Mouse (Mus musculus) hindlimb bud, embryonic 11.5 days (tissue): ENCODE data around the gene Dpp3.
A peak's percentile ranks its signal among the peaks of the same experiment; 100 is the strongest.
"Not testable (repeated sequence)": the region's sequence is repeated elsewhere in the genome, so short reads cannot be mapped to it uniquely, and the experiment has no call there.

Source experiments
- DNase-seq: peaks from one replicate; pipeline ENCODE4 v3.0.0-alpha.2; 2012; ENCODE audit warnings: low read depth, low spot score; ENCODE audit errors: extremely low spot score

Dpp3 gene

DNA sequence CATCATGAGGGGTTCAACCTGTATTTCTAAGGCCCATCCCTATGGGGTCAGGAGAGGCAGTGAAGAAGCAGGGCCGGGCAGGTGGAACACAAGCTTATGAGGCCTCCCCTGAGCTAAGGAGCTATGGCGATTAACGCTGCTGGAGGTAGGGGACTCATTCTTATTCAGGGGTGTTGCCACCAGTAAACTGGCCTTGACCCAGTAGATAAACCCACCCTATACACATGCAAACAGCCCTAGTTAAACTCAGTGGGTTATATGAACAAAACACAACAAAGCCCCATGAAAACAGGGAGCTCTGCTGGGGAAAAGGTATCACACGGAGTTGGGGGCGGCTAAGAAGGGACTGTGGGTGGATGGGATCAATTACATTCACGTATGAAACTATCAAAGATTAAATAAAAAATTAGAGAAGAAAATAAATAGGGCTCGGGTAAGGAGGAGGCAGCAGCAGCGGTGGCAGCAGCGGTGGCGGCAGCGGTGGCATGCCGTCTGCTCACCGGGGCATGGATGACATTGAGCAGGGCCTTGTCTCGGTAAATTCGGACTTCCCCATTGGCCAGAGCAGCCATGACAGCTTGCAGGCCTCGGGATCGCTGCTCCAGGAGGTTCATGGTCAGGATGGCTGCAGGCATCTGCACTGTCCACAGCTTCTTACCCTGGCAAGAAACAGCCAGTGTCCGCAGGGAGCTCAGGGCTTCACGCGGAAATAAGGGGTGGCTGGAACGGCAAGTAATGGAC lies 31.1 kb downstream of the Dpp3 start:
- no peak for DNase-seq

DNA sequence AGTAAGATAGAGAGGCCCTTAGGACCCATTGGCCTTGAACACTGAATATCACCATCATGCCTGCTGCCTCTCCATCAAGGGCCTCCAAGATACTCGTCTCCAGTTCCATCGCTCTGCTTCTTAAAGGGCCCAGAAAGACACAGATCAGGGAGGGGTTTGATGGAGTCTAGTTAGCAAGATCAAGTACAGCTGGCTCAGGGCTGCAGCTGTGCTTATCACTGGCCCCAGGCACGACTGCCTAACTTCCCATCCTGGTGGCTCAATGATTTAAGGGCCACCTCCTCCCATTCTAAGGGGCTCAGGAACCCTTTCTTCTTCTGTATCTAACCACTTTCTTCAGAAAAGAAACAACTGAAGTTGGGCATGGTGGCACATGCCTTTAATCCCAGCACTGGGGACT lies 36.3 kb downstream of the Dpp3 start:
- DNase-seq, result no peak

DNA sequence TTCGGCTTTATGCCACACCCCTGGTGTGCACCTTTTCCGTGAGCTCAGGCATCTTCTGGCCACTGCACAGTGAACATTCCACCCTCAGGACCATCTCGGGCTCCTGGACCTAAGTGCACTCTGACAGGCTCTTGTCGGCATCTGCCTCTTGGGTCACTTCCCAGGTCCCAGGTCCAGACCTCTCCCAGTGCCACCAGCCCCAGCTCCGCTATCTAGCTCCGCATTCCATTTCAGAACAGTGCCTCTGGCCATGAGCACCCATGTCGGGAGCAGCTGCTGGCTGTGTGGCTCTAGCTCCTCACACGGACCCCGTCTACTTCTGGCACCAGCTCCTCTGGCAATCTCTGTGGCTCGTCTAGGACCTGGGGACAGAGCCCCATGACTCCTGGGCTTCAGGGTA lies 38.3 kb downstream of the Dpp3 start:
- no peak for DNase-seq

DNA sequence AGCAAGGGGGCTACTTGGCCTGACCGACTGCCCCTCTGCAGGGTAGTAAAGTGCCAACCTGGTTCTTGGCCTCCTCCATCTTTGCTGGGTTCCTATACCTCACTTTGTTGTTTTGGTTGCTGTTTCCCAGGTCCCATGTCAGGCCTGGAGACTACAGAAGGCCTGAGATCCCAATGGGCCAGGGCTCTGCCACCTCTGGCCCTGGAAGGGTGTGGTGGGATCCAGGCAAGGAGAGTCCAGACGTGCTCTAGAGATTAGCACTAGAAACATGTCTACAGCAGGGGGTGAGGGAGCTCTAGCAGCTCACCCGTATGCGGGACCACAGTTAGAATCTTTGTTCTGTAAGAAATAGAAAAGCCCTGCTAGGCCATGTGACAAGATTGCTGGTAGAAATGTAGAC lies 44.1 kb downstream of the Dpp3 start:
- no peak for DNase-seq

DNA sequence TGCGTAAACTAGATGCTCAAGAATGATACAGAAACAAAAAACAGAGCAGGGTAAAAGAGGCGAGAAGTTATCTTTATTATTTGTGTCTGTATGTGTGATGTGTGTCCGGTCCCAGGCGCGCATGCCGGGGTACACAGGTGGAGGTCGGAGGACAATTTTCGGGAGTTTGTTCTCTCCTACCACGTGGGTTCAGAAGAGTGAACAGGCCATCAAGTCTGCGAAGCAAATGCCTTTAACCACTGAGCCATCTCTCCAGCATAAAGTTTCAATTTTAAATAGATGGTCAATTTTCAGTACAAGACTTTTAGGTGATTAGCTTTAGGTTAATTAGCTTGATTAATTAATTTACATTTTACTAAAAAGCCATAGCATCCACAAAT lies 48.8 kb downstream of the Dpp3 start:
- no peak for DNase-seq

DNA sequence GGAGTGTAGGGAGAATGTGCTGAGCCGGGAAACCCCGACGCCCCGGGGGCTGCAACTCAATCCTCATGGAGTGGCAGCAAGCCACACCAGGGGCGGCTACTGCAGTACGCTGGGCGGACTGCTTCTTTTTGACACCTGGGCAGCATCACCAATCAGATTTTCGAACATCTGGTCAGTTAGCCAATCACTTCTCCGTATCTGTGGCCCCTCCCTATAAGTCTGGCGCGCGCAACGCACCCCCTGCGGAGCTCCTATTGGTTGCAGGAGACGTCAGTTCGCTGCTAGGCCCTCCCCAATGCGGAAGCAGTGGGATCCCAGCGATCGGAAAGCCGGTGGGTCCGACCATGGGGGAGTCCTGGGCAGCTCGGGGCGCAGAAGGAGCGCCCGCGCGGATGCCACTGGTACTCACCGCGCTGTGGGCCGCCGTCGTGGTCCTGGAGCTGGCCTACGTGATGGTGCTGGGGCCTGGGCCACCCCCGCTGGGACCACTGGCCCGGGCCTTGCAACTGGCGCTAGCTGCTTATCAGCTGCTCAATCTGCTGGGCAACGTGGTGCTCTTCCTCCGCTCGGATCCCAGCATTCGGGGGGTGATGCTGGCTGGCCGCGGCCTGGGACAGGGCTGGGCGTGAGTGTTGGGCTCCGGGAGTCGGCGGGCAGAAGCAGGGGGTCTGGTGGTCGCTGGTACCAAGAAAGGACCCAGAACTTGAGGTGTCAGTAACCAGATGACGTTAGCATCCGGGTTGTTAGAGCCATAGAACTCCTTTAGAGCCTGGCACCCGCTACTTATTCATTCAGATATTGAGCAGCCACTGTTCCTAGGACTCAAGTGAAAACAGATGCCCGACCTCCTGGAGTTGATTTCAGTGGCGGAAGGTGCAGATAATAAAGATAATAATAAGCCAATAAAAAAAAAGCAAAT lies 49.4 kb downstream of the Dpp3 start, which contains the start of gene Zdhhc24:
Gene Zdhhc24, plus strand, starts transcription at position 264 of the 919 bp plus-strand sequence.
- DNase-seq, result peak; percentile 76

DNA sequence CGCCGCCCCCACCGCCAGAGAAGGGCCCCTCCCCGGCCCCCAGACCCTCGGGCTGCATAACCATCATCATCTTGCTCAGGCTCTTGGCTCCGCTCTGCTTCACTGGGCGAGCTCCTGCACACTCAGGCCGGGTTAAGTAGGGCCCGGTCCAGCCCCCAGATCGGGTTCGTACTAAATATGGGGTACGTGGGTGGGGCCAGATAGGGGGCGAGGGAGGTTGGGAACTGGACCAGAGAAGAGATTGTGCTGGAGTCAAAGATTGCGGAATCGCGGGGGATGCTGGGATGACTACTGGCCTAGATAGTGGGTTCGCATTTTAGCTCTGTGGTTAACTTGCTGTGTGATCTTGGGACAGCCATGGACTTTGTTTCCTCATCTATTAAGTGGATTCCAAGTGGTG lies 50.3 kb downstream of the Dpp3 start, which contains the start of gene Actn3:
Gene Actn3, minus strand, starts transcription at position 125 of the 400 bp plus-strand sequence.
- no peak for DNase-seq

DNA sequence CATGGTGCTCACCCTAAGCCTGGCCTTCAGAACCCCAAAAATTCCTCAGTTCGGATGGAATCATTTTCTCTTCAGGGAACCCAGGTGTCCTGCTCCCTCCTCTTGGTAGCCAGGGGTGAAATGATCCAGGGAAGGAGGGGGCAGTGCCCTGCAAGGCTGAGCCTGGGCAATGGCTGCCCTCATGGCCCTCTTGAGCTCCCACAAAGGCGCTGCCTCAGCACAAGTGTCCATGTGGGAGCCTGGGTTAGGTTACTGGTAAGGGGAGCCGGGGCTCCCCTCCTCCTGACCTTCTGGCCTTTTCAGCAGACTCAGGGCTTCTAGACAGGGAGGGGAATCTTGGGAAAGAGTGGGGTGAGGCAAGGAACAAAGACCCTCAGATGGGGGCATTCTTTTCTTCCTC lies 51.3 kb downstream of the Dpp3 start:
- no peak for DNase-seq

DNA sequence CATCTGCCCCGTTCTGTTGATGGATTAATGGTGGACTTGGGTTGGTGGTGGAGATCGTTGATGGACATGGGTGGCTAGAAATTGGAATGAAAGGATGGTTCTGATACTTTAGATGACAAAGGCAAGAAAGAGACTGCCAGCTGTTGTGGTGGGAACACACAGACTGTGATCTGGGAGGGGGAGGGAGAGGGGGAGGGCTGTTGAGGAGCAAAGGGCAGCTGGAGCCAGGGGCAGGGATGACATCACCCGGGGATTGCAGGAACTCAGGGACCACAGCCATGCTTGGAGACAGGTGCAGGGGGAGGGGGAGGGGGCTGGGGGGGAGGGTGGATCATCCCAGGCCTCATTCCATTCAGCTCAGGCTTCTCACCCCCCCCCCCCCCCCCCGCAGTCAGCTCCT lies 51.8 kb downstream of the Dpp3 start:
- no peak for DNase-seq

DNA sequence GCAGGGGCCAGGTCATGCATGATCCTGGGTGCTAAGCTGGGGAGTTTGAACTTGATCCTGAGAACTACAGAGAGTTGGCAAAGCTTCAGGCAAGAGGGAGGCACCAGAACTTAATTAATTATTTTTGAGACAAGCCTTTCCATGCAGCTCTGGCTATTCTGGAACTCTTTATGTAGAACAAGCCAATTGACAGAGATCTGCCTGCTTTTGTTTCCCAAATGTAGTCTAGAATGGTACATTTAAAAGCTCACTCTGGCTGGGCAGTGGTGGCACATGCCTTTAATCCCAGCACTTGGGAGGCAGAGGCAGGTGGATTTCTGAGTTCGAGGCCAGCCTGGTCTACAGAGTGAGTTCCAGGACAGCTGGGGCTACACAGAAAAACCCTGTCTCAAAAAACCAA lies 53.5 kb downstream of the Dpp3 start:
- not testable (repeated sequence) for DNase-seq

DNA sequence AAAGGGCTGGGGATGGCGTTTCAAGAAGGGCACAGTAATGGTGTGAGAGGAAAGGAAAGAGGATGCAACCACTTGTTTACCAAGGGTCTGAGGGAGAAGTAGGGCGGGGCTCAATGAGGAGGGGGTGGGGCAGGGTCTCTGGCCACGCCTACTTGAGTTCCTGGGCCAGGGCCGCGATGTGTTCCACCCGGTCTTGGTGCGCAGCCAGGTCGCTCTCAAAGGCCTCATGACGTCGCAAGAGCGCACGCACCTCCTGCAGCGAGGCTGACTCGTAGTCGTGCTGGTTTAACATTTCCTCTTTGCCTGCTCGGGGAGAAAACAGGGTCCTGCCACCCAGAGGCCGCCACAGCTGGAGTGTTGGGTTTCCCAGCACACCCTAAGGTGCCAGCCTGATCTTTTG lies 62.9 kb downstream of the Dpp3 start:
- DNase-seq, result no peak

DNA sequence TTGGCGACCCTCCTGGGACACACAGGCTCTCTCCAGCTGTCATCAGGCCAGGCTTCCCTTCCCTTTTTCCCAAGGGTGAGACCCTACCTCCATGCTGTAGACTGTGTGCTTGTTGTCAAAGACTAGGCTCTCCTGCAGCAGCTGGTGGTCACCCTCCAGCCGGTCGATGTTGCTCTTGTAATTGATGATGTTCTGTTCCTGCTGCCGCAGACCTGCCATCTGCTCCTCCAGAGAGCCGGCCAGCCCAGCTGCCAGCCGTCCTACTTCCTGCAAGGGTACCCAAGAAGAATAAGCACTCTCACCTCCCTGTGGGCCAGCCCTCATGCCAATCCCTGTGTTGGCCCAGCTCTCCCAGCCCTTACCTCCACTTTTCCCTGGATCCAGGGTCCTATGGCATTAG lies 65.0 kb downstream of the Dpp3 start:
- DNase-seq, result no peak

DNA sequence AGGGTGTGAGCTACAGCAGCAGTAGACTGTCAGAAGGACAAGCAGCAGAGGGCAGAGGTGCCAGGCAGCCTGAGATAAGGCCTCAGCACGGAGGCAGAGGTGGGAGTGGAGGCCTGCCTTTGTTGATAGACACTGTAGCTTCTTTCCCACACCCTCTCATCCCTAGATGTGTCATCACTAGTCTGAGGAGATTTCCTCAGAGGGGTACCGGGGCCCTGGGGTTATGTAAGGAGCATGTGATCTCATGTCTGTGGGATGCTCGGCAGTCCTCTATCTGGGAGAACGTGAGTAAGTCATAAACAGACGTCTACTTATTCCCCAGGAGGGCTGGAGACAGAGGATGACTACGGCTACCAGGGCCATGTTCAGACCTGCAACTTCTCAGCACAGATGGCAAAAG lies 69.0 kb downstream of the Dpp3 start:
- no peak for DNase-seq
